Mouse (Mus musculus) spleen, adult 2 months (tissue): ENCODE measurements around the gene Gmfg.

Experiments used
- CTCF ChIP-seq: fragments of 200-500 bp; IDR thresholded peaks from 2 replicates; pipeline ENCODE4 v1.5.1; 2011; ENCODE audit warnings: mild to moderate bottlenecking, inconsistent platforms; ENCODE audit not compliant: insufficient read depth, insufficient read length, insufficient replicate concordance; ENCODE audit errors: extremely low read depth
- POLR2A ChIP-seq: fragments of 200-500 bp; IDR thresholded peaks from 2 replicates; pipeline ENCODE4 v1.6.1; 2011; ENCODE audit warnings: low read depth, low read length, inconsistent platforms

DNA sequence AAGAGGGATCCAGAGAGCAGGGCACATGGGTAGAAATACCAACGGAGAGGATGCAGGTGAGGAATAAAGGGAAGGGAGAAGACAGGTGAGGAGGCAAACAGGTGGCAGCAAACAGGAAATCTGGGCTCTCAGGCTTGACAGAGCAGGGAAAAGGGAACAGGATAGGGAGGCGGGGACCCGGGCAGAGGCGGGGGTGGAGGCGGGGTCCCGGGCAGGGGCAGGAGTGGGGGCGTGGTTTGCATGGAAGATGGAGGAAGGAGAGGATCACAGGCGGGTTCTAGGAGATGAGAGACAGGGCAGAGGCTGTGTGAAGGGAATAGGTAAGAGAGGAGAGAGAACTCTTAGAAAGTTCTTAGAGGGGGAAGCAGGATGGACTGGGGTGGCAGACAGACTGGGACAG lies 41.6 kb downstream of the Gmfg start:
- TF ChIP-seq CTCF (no peak), POLR2A (no peak)
